Mouse (Mus musculus): ENCODE results near the gene Triml1. TPM values are rescaled to one million over a fixed set of nuclear protein-coding genes. Genes with fewer than 3 reads are reported as not detected.

The Triml1 gene
- polyA plus RNA-seq, 1 experiment, result not detected

DNA sequence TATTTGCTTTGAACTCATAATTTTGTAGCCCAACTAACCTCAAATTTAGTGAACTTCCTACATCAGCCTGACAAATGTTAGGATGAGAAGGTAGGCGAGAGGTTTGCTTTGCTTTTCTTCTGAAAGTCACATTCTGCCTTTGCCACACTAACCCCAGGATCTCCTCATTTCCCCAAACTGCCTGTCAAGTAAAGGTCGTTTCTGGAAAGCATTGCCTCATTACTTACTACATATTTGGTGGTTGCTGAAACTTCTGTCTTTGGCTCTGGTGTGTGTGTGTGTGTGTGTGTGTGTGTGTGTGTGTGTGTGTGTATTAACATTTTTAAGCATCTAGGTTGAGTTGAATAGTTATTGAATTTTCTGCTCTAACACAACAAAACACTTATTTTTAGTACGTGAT, 23.2 kb upstream of the Triml1 start:
- H3K4me3 ChIP-seq (replicated peaks; ENCODE audit: insufficient read depth, low read depth, low read length), result no peak overlapping the region
- H3K27me3 ChIP-seq (ENCODE audit: control insufficient read depth, insufficient read depth, low read length), result no peaks in the 10 kb centered on the region
- 83% methylated on average over 3 of the region's 3 CpGs for WGBS
- no peak for DNase-seq
- TF ChIP-seq POLR2A (IDR thresholded peaks at IDR 0.05; ENCODE audit: borderline replicate concordance, insufficient read depth, low read length) (no peak), CTCF (IDR thresholded peaks at IDR 0.05; ENCODE audit: borderline replicate concordance, insufficient read depth, low read depth, low read length) (no peak)
- H3K4me1 ChIP-seq (ENCODE audit: control insufficient read depth, insufficient read depth, low read length), result no peaks in the 10 kb centered on the region
- no peak overlapping the region for H3K27ac ChIP-seq (ENCODE audit: insufficient read depth, low read length)

DNA sequence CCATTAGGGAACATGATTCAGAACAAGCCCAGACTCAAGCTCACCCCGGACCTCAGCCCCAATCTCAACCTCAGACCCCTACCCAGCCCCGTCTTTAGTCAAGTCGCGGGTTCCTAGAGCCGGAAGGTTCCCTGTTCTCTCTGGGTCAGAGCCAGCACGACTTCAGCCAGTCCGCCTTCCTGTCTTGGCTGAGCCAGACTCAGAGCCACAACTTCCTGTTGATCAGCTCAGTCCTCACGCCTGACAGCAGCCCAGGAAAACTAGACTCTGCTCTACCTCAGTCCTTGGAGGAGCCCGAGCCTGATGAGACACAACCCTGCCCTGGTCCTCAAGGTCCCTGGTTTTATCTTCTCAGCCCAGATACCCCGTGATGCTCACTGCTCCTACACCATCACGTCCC, 22.0 kb upstream of the Triml1 start:
- H3K27me3 ChIP-seq (ENCODE audit: control insufficient read depth, insufficient read depth, low read length), result no peaks in the 10 kb centered on the region
- no peak for TF ChIP-seq CTCF (IDR thresholded peaks at IDR 0.05; ENCODE audit: borderline replicate concordance, insufficient read depth, low read depth, low read length)
- TF ChIP-seq POLR2A (IDR thresholded peaks at IDR 0.05; ENCODE audit: borderline replicate concordance, insufficient read depth, low read length), result no peak
- H3K4me3 ChIP-seq (replicated peaks; ENCODE audit: insufficient read depth, low read depth, low read length), result no peak overlapping the region
- 79% methylated on average over 11 of the region's 11 CpGs for WGBS
- H3K4me1 ChIP-seq (ENCODE audit: control insufficient read depth, insufficient read depth, low read length), result no peaks in the 10 kb centered on the region
- DNase-seq, result no peak
- H3K27ac ChIP-seq (ENCODE audit: insufficient read depth, low read length), result no peak overlapping the region

- Histone ChIP-seq H3K27ac (ENCODE audit: insufficient read depth, low read length) (no peak overlapping the region), H3K4me1 (ENCODE audit: control insufficient read depth, insufficient read depth, low read length) (no peaks in the 10 kb centered on the region), H3K27me3 (ENCODE audit: control insufficient read depth, insufficient read depth, low read length) (no peaks in the 10 kb centered on the region; the same call in 1 of the 2 replicates), H3K4me3 (replicated peaks; ENCODE audit: insufficient read depth, low read depth, low read length) (no peak overlapping the region)
- DNase-seq, result no peak
- no peak for TF ChIP-seq CTCF (IDR thresholded peaks at IDR 0.05; ENCODE audit: borderline replicate concordance, insufficient read depth, low read depth, low read length)
- TF ChIP-seq POLR2A (IDR thresholded peaks at IDR 0.05; ENCODE audit: borderline replicate concordance, insufficient read depth, low read length), result no peak
- WGBS, result 88% methylated on average over 9 of the region's 9 CpGs
These were observed 8.0 kb upstream of the Triml1 start for GRCm38 (mm10) chr8:43149307-43149706.

GRCm38 (mm10) chr8:43111205-43111827, 30.0 kb downstream of the Triml1 start:
- Histone ChIP-seq H3K27ac (ENCODE audit: insufficient read depth, low read length) (no peak overlapping the region), H3K27me3 (ENCODE audit: control insufficient read depth, insufficient read depth, low read length) (no peaks in the 10 kb centered on the region; the same call in 1 of the 2 replicates), H3K4me3 (replicated peaks; ENCODE audit: insufficient read depth, low read depth, low read length) (no peak overlapping the region), H3K4me1 (ENCODE audit: control insufficient read depth, insufficient read depth, low read length) (no peaks in the 10 kb centered on the region)
- WGBS, result 76% methylated on average over 4 of the region's 4 CpGs
- DNase-seq, result no peak
- TF ChIP-seq POLR2A (IDR thresholded peaks at IDR 0.05; ENCODE audit: borderline replicate concordance, insufficient read depth, low read length) (no peak), CTCF (IDR thresholded peaks at IDR 0.05; ENCODE audit: borderline replicate concordance, insufficient read depth, low read depth, low read length) (no peak)

Other genes starting within 250 kb of the Triml1 start
- not detected in 2 replicates for gene Triml2, start 39.1 kb upstream of the Triml1 start, polyA plus RNA-seq (2012; rRNA removed)
- not detected in 2 replicates for gene Zfp42, start 165.5 kb upstream of the Triml1 start, polyA plus RNA-seq (2012; rRNA removed)

All from cerebellum, adult 2 months (tissue).